ENCODE assay signal across 12 mouse cellular contexts in the genomic region with DNA sequence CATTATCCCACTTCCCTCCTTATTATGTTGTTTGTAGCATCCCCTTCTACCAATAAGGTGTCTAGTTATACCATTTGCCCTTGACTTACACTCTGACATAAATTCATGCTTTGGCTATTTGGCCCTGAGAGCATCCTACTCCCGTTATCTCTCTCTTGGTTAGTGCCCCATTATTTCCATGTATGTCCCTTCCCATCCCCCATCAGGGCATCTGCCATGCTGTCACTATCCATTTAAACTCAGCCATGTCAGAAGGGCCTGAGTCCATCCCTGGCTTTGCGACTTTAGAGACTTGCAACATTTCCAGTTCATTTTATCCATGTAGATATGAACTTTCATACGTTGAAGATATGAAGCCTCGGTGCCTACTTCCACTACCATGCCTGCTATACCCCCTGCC.
"Had no signal": no experiment of that assay in that cellular context is flagged by ENCODE, and none has a peak within 500 bp of the region (broad histone marks: within the 10 kb centered on the region; RNA-seq: fewer than 3 reads in every experiment).

No protein-coding gene starts in this region.

- DNase-seq: left cerebral cortex, postnatal 4 days; liver; liver, embryonic 13.5 days; liver, postnatal 0 days; lung, adult 18-20 months; lung, adult 2 months; lung, embryonic 14.5 days; lung, postnatal 10 days; lung, postnatal 14 days; lung, postnatal 36 days; lung, postnatal 4 days; midbrain, embryonic 14.5 days had no signal
